In the genomic region with DNA sequence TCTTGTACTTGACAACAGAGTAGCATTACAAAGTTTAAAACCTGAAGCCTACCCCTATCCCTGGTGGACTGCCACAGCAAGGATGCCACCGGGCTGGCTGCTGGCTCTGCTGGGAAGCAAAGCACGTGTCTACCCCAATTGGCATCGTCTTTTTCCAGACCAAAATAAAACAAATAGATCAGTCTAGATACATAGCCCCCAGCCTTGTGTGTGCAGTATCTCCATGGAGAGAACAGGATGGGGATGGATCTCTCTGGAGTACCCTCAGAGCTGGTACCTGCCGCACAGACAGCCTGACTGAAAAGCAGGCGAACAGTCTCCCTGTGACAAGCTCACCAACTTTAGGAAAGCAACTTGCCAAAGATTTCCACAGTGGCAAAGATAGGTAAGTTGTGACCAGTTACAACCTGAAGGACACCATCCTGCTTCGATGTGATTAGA, we compare ENCODE assay signal across 9 mouse cellular contexts. TPM values are rescaled to one million over a fixed set of nuclear protein-coding genes. Genes with fewer than 3 reads are reported as not detected.
DNase-seq lines count a peak whose midpoint lies in the region; ATAC-seq and TF ChIP-seq lines count a peak whose summit lies in the region.
"Had no signal": no experiment of that assay in that cellular context is flagged by ENCODE, and none has a peak within 500 bp of the region (broad histone marks: within the 10 kb centered on the region; RNA-seq: fewer than 3 reads in every experiment).

No protein-coding gene starts in this region.

- intact Hi-C loops in left cerebral cortex, adult 2 months (cut with DNase I), result loop anchor here (5.0 to 10.0 kb wide), 4 partner anchors 50 to 1120 kb away; no protein-coding TSS in a partner anchor

- WGBS in forebrain, embryonic 12.5 days, result 53% methylated on average over 6 of the region's 6 CpGs
- 29% methylated on average over 6 of the region's 6 CpGs for WGBS in hindbrain, embryonic 16.5 days
- 19% methylated on average over 6 of the region's 6 CpGs for WGBS in neural tube, embryonic 13.5 days

- no peaks in the 10 kb centered on the region for H3K9me3 ChIP-seq in forebrain, embryonic 12.5 days
- H3K9me3 ChIP-seq in hindbrain, embryonic 16.5 days (ENCODE audit: control insufficient read depth, low read length), result no peaks in the 10 kb centered on the region
- H3K9me3 ChIP-seq in neural tube, embryonic 13.5 days, result no peaks in the 10 kb centered on the region

- no peaks in the 10 kb centered on the region for H3K27me3 ChIP-seq in forebrain, embryonic 12.5 days
- H3K27me3 ChIP-seq in hindbrain, embryonic 16.5 days (replicated peaks; ENCODE audit: control insufficient read depth, insufficient read depth, low read length), result no peaks in the 10 kb centered on the region
- no peaks in the 10 kb centered on the region for H3K27me3 ChIP-seq in neural tube, embryonic 13.5 days

- H3K4me3 ChIP-seq in left cerebral cortex, adult 2 months, result peak overlapping the region; percentile 32
- 0 out of 2 replicates have a peak overlapping the region, but pooled peaks have one; percentile 5 for H3K4me3 ChIP-seq in forebrain, embryonic 12.5 days (replicated peaks)
- H3K4me3 ChIP-seq in hindbrain, embryonic 16.5 days (ENCODE audit: low read length), result peak overlapping the region; percentile 19; the same call in 1 of the 2 replicates
- H3K4me3 ChIP-seq in neural tube, embryonic 13.5 days, result peak overlapping the region; percentile 88

- DNase-seq in left cerebral cortex, adult 2 months (ENCODE audit: extremely low spot score in 1 of 2, low spot score in 2 of 2), result no peak
- no peak for DNase-seq in left cerebral cortex, adult 9 months (ENCODE audit: low spot score in 2 of 2)
- DNase-seq in embryo, embryonic 10 days (ENCODE audit: low spot score), result no peak
- DNase-seq in embryo, embryonic 9.5 days (ENCODE audit: extremely low spot score), result no peak
- DNase-seq: cerebellum, adult 9-10 months; kidney, postnatal 36 days had no signal

- peak overlapping the region; percentile 94 for H3K27ac ChIP-seq in left cerebral cortex, adult 2 months
- no peak overlapping the region for H3K27ac ChIP-seq in forebrain, embryonic 12.5 days
- H3K27ac ChIP-seq in hindbrain, embryonic 16.5 days (ENCODE audit: low read depth, low read length), result peak overlapping the region; percentile 61
- peak overlapping the region; percentile 76 for H3K27ac ChIP-seq in neural tube, embryonic 13.5 days (replicated peaks)

- TF ChIP-seq CTCF in left cerebral cortex, adult 2 months (IDR thresholded peaks at IDR 0.05), result no peak

- ATAC-seq in forebrain, embryonic 12.5 days (ENCODE audit: low FRiP score), result no peak
- ATAC-seq in hindbrain, embryonic 16.5 days, result no peak
- no peak for ATAC-seq in neural tube, embryonic 13.5 days (ENCODE audit: low read depth)

- peaks cover 78% of the 10 kb centered on the region for H3K4me1 ChIP-seq in forebrain, embryonic 12.5 days
- peaks cover 16% of the 10 kb centered on the region for H3K4me1 ChIP-seq in hindbrain, embryonic 16.5 days (ENCODE audit: control insufficient read depth, insufficient read depth, low read depth, low read length)
- H3K4me1 ChIP-seq in neural tube, embryonic 13.5 days (replicated peaks), result peaks cover 83% of the 10 kb centered on the region

- H3K9ac ChIP-seq in forebrain, embryonic 12.5 days, result peak overlapping the region; percentile 44; the same call in 1 of the 2 replicates
- H3K9ac ChIP-seq in hindbrain, embryonic 16.5 days (ENCODE audit: low read depth, low read length), result peak overlapping the region; percentile 44
- peak overlapping the region; percentile 64 for H3K9ac ChIP-seq in neural tube, embryonic 13.5 days

- H3K36me3 ChIP-seq in forebrain, embryonic 12.5 days (replicated peaks), result no peaks in the 10 kb centered on the region
- H3K36me3 ChIP-seq in hindbrain, embryonic 16.5 days (ENCODE audit: control insufficient read depth, insufficient read depth, low read length), result no peaks in the 10 kb centered on the region
- no peaks in the 10 kb centered on the region for H3K36me3 ChIP-seq in neural tube, embryonic 13.5 days

- H3K4me2 ChIP-seq in forebrain, embryonic 12.5 days, result peak overlapping the region; percentile 69
- H3K4me2 ChIP-seq in hindbrain, embryonic 16.5 days (ENCODE audit: low read length), result peak overlapping the region; percentile 76
- peak overlapping the region; percentile 78 for H3K4me2 ChIP-seq in neural tube, embryonic 13.5 days

RNA-seq across cellular contexts. Expression of a gene that starts 11.9 kb away (rescaled TPM):
- 100 to 1,000 TPM; 156 to 181 TPM for total RNA-seq in left cerebral cortex, adult 2 months (2021)
- polyA plus RNA-seq in forebrain, embryonic 12.5 days (2016; fragmentation: Nextera tagmentation; extraction: Ambion mirVana), result 63.3 and 74.3 TPM in 2 replicates
- polyA plus RNA-seq in hindbrain, embryonic 16.5 days (2015; fragmentation: Nextera tagmentation; extraction: Ambion mirVana), result 30.3 and 36.8 TPM in 2 replicates
- 48.9 and 55.7 TPM in 2 replicates for polyA plus RNA-seq in neural tube, embryonic 13.5 days (2015; fragmentation: Nextera tagmentation; extraction: Ambion mirVana)

Comparison
In these comparisons a context has a peak if more than half of its experiments do, and no peak if none do; other contexts are left out.
1. H3K4me3 ChIP-seq: peak in every context shown above with its lines; median percentile 88 in neural tube, embryonic 13.5 days; 32 in left cerebral cortex, adult 2 months; 19 in hindbrain, embryonic 16.5 days; 5 in forebrain, embryonic 12.5 days.